Mouse (Mus musculus) gastrocnemius, postnatal 25 days (tissue): ENCODE measurements around the gene Mrgpra1. TPM values are rescaled to one million over a fixed set of nuclear protein-coding genes. Genes with fewer than 3 reads are reported as not detected.
"Not testable (repeated sequence)": the region's sequence is repeated elsewhere in the genome, so short reads cannot be mapped to it uniquely, and the experiment has no call there.

Source experiments
- DNase-seq: peaks from one replicate; pipeline ENCODE4 v3.0.0; 2022
- long read RNA-seq, 2 experiments: library from polyadenylated mRNA; stranded (forward); transcript quantifications; one replicate each; pipeline ENCODE4 v2.0.0; 2021
- total RNA-seq, 2 experiments: library from RNA; stranded (reverse); gene quantifications; 1 replicate in 1 of 2; 2 replicates in 1 of 2; pipeline ENCODE4 v1.2.3; 2021

Mrgpra1 gene
- total RNA-seq = not detected
- long read RNA-seq, experiment 1 = 0 reads
- long read RNA-seq, experiment 2 = 0 reads

DNA sequence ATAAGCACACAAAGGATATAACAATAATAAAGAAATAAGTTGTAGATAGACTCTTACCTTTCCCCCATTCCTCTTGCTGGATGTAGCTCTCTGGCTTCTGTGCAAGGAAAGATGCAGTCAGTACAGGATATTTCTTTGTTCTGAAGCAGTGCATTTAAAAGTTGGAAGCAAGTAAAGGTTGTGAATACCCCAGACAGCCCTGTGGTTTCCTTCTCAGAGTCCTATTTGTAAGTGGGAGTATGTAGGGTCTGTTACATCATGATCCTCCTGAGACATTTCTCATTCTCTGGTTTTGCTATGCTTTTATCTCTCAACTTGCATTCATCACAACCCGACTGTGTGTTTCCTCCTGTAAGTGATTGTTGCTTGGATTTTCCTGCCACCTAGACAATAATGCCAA lies at the start of gene Mrgpra1:
Gene Mrgpra1, minus strand, starts transcription at position 101 of the 400 bp plus-strand sequence.
- no peak for DNase-seq

DNA sequence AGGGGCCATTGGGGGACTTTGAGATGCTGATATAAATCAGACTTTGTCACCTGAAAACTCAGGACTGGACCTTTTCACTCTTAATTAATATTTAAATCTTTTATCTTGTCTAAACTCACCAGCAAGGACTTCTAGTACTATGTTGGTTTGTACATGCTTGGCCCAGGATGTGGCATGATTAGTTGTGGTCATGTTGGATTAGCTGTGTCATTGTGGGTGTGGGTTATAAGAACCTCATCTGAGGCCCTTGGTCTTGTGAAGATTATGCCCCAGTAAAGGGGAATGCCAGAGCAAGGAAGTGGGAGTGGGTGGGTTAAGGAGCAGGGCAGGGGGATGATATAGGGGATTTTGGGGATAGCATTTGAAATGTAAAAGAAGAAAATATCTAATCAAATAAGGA lies 47.1 kb upstream of the Mrgpra1 start:
- no peak for DNase-seq

DNA sequence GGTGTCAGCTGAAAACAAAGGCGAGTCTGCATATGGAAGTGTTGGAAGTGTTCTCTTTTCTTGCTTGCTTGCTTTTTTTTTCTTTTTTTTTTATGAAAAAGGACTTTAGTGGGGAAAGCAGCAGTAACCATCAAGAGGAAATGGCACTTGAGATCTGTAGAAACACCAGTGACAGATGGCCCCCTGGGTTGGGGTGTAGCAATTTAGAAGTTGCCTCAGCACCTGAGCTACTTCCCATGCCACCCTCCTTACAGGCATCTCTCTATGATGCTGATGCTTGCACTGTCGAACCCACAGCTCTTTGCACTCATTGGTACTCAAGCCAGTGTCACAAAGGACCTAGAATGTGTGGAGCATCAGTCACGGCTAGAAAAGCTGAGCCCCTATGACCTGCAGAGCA lies 5.6 kb downstream of the Mrgpra1 start:
- DNase-seq = no peak

DNA sequence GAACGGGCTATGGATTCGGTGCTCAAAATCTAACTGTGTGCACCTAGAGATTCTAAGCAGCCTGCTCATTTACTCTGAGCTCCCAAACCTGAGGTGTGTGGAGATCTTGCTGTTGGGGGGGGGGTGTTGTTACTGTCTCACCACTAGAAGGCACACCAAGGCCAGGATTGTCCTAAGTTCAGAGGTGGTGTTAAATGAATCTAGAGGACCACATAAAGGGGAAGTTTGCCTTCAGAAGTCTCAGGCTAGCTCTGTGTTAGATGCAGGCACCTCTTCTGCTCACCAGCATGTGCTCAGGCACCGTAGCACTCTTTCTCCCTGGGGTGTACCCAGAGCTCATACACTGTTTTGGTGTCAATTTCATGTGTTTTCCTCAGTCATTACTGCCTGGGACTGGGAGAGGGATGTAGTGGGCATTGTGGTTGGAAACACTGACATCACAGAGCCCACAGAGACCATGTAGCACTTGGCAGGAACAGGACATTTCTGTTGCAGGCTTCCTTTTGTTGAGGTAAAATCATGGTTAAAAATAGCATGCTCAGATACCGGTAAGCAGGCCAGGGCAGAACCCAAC lies 8.0 kb downstream of the Mrgpra1 start:
- no peak for DNase-seq

DNA sequence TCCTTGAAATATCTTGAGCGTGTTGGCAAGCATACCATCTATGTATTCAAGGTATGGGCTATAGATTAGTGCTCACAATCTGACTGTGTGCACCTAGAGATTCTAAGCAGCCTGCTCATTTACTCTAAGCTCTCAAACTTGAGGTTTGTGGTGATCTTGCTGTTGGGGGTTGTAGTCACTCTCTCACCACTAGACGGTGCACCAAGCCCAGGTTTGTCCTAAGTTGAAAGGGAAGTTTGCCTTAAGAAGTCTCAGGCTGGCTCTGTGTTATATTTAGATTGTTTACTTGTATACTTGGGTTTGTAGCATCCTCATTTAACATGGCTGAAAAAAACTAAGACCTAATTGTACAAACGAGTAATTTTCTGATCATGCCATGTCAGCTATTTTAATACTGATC lies 12.2 kb downstream of the Mrgpra1 start:
- DNase-seq = not testable (repeated sequence)

DNA sequence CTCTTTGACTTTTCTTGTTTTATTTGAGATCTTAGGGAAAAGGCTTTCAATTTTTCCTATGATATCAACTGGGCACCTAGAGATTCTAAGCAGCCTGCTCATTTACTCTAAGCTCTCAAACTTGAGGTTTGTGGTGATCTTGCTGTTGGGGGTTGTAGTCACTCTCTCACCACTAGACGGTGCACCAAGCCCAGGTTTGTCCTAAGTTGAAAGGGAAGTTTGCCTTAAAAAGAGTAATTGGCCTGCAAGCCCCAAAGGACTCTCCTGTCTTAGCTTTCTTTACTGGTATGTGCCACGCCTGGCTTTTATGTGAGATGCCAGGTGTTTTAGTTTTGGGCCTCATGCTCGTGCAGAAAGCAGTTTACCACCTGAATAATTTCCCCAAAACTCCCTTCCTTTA lies 12.7 kb downstream of the Mrgpra1 start:
- not testable (repeated sequence) for DNase-seq

DNA sequence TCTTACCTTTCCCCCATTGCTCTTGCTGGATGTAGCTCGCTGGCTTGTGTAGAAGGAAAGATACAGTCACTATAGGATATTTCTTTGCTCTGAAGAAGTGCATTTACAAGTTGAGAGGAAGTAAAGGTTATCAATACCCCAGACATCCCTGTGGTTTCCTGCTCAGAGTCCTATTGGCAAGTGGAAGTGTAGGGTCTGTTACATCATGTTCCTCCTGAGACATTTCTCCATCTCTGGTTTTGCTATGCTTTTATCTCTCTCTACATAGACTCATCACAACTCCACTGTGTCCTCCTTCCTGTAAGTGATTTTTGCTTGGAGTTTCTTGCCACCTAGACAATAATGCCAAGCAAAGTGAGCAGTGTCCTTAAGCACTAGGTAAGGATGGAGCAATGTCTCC lies 35.7 kb downstream of the Mrgpra1 start:
- no peak for DNase-seq

DNA sequence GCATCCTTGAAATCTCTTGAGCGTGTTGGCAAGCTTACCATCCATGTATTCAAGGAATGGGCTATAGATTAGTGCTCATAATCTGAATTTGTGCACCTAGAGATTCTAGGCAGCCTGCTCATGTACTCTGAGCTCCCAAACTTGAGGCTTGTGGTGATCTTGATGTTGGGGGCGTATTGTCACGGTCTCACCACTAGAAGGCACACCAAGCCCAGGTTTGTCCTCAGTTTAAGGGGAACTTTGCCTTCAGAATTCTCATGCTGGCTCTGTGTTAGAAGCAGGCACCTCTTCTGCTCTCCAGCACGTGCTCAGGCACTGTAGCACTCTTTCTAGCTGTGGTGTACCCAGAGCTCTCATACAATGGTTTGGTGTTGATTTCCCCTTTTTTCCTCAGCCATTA lies 41.8 kb downstream of the Mrgpra1 start:
- DNase-seq = no peak

DNA sequence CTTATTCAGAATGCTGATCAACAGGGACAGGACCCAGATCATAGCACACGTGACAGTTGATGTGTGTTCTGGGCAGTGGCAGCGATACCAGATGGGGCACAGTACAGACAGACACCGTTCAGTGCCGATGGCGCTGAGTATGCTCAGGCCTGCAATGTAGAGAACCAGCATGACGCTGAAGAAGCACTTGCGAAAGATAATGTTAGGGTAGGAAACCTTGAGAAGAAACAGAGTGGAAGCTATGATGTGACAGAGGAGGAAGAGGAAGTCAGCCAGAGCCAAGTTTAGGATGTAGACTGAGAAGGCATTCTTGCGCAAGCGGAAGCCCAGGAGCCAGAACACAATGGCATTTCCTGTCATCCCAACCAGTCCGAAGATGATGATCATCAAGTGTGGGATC lies 44.2 kb downstream of the Mrgpra1 start:
- no peak for DNase-seq

DNA sequence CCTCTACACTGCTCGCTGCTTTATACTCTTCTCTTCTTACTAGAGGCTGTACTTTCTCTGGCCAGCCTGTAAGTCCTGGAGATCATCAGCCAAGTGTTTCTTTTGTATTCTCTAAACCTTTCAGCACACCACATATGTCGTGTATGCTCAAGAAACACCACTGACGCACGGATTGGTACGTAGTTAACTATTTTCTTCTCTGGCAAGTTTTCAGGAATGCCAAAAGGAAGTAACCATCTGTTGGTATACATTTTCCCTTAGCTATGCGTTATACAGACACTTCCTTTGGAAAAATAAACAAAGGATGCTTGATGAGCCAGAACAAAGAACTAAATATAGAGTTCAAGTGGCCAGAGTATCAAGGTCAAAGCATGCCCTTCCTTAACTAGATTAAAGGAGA lies 49.4 kb downstream of the Mrgpra1 start:
- not testable (repeated sequence) for DNase-seq

DNA sequence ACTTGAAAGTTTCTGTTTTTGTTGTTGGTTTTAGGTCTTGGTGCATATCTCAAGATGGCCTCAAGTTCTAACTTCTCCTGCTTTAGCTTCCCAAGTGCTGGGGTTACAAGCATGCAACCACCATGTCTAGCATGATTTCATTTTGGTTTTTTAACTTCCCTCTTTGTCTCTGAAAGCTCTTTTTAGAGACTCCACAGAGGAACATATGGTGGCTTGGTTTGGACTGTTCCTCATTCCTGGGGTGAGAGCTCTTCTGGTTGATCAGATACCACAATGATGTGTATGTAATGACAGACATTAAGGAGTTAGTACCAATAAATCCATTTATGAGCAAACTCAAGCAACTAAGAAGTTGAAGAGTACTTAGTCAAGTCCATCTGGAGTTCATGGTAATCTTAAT lies 54.4 kb downstream of the Mrgpra1 start:
- not testable (repeated sequence) for DNase-seq

Other genes starting within 250 kb of the Mrgpra1 start
- not detected for gene Ptpn5, start 220.6 kb downstream of the Mrgpra1 start, total RNA-seq
- not detected for gene Mrgpra6, start 149.3 kb downstream of the Mrgpra1 start, total RNA-seq
- not detected for gene Mrgpra9, start 101.4 kb downstream of the Mrgpra1 start, total RNA-seq
- gene Mrgpra2a, start 97.9 kb upstream of the Mrgpra1 start, total RNA-seq = not detected
- not detected for gene Mrgpra2b, start 174.6 kb upstream of the Mrgpra1 start, total RNA-seq
- not detected for gene Mrgpra3, start 247.1 kb upstream of the Mrgpra1 start, total RNA-seq